ENCODE assay signal across 17 mouse cellular contexts in the genomic region with DNA sequence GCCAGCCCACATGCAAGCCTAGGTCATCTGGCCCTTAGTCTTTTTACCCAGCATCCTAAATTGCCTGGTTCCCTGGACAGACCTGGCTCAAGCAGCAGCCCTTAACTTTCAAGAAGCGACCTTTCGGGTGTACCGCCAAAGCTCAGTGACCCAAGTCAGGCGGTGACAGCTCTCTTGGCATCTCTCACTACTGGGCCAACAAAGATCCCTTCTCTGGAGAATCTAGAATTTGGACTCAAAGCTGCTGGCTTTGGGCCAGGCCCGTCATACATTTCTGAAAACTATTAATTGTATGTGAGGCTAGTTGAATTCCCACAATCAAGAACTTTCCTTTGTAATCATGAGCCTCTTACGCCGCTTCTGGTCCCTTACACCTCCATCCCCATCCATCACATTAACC.
DNase-seq lines count a peak whose midpoint lies in the region; ATAC-seq and TF ChIP-seq lines count a peak whose summit lies in the region.
"Had no signal": no experiment of that assay in that cellular context is flagged by ENCODE, and none has a peak within 500 bp of the region (broad histone marks: within the 10 kb centered on the region; RNA-seq: fewer than 3 reads in every experiment).

No protein-coding gene starts in this region.

- no peaks in the 10 kb centered on the region for H3K36me3 ChIP-seq in kidney, postnatal 0 days (ENCODE audit: insufficient read depth, low read length)
- no peaks in the 10 kb centered on the region for H3K36me3 ChIP-seq in kidney, embryonic 16.5 days (ENCODE audit: insufficient read depth, low read length)
- H3K36me3 ChIP-seq: embryonic facial prominence, embryonic 10.5 days; heart, embryonic 13.5 days; hindbrain, embryonic 12.5 days had no signal

- 83% methylated on average over 7 of the region's 7 CpGs for WGBS in kidney, postnatal 0 days
- WGBS in kidney, embryonic 16.5 days, result 85% methylated on average over 7 of the region's 7 CpGs

- H3K27me3 ChIP-seq in kidney, postnatal 0 days (ENCODE audit: insufficient read depth, low read length), result no peaks in the 10 kb centered on the region
- H3K27me3 ChIP-seq in kidney, embryonic 16.5 days (ENCODE audit: insufficient read depth, low read length), result no peaks in the 10 kb centered on the region
- H3K27me3 ChIP-seq: forebrain, embryonic 13.5 days; heart, embryonic 13.5 days; hindbrain, embryonic 12.5 days had no signal

- H3K4me2 ChIP-seq in kidney, postnatal 0 days (ENCODE audit: low read length), result no peak overlapping the region
- no peak overlapping the region for H3K4me2 ChIP-seq in kidney, embryonic 16.5 days (replicated peaks; ENCODE audit: low read depth, low read length)
- H3K4me2 ChIP-seq: forebrain, embryonic 13.5 days; heart, embryonic 13.5 days; hindbrain, embryonic 12.5 days had no signal

- no peak; the same call in 1 of the 2 replicates for ATAC-seq in kidney, postnatal 0 days (replicated peaks; ENCODE audit: low FRiP score, low read depth)
- ATAC-seq in kidney, embryonic 16.5 days (ENCODE audit: low FRiP score, low TSS enrichment), result no peak
- ATAC-seq: forebrain, embryonic 13.5 days; forebrain, postnatal 0 days; intestine, embryonic 16.5 days had no signal

- H3K27ac ChIP-seq in kidney, postnatal 0 days, result no peak overlapping the region
- H3K27ac ChIP-seq in kidney, embryonic 16.5 days (ENCODE audit: low read length), result no peak overlapping the region
- H3K27ac ChIP-seq: embryonic facial prominence, embryonic 10.5 days; forebrain, embryonic 13.5 days; heart, embryonic 13.5 days; hindbrain, embryonic 12.5 days had no signal

- H3K4me3 ChIP-seq in kidney, postnatal 0 days (replicated peaks; ENCODE audit: low read depth, low read length), result no peak overlapping the region
- no peak overlapping the region for H3K4me3 ChIP-seq in kidney, embryonic 16.5 days (ENCODE audit: low read length)
- H3K4me3 ChIP-seq: embryonic facial prominence, embryonic 10.5 days; forebrain, embryonic 13.5 days; heart, embryonic 13.5 days; hindbrain, embryonic 12.5 days had no signal

- H3K9ac ChIP-seq in kidney, postnatal 0 days (ENCODE audit: low read depth, low read length), result no peak overlapping the region
- no peak overlapping the region for H3K9ac ChIP-seq in kidney, embryonic 16.5 days (replicated peaks; ENCODE audit: low read length)
- H3K9ac ChIP-seq: forebrain, embryonic 13.5 days; forebrain, postnatal 0 days; heart, embryonic 13.5 days; hindbrain, embryonic 12.5 days had no signal

- no peaks in the 10 kb centered on the region for H3K9me3 ChIP-seq in kidney, postnatal 0 days (replicated peaks; ENCODE audit: low read length)
- H3K9me3 ChIP-seq in kidney, embryonic 16.5 days (ENCODE audit: low read length), result no peaks in the 10 kb centered on the region
- H3K9me3 ChIP-seq: embryonic facial prominence, embryonic 10.5 days; forebrain, embryonic 13.5 days; heart, embryonic 13.5 days; hindbrain, embryonic 12.5 days had no signal

- TF ChIP-seq CTCF in kidney, postnatal 0 days (IDR thresholded peaks at IDR 0.05; ENCODE audit: low read depth), result no peak

- peak; percentile 47 for DNase-seq in cerebellum, adult 9-11 months
- DNase-seq in cerebellum, postnatal 4 days (ENCODE audit: low spot score in 2 of 2), result no peak
- peak; percentile 38 for DNase-seq in kidney, postnatal 0 days (ENCODE audit: low spot score)
- DNase-seq in brain, adult 2 months (ENCODE audit: low read depth, low spot score), result peak; percentile 49
- DNase-seq in thymus, adult 18-20 months, result no peak
- DNase-seq: adrenal gland, adult 8-10 months; adrenal gland, postnatal 36 days; forebrain, postnatal 0 days; gastrocnemius, postnatal 14 days; heart, postnatal 36 days; kidney, adult 2 months had no signal

- no peaks in the 10 kb centered on the region for H3K4me1 ChIP-seq in kidney, postnatal 0 days (replicated peaks; ENCODE audit: insufficient read depth, low read length)
- no peaks in the 10 kb centered on the region for H3K4me1 ChIP-seq in kidney, embryonic 16.5 days (ENCODE audit: insufficient read depth, low read length)
- H3K4me1 ChIP-seq: forebrain, embryonic 13.5 days had no signal

Comparison
In these comparisons a context has a peak if more than half of its experiments do, and no peak if none do; other contexts are left out.
1. DNase-seq: peak in cerebellum, adult 9-11 months (single experiment), kidney, postnatal 0 days (single experiment) and brain, adult 2 months (single experiment); none in cerebellum, postnatal 4 days (0 of 2) and thymus, adult 18-20 months (0 of 2).